ENCODE assay signal across 22 mouse cellular contexts in genomic region chr16:57133611-57134010, GRCm38 (mm10). TPM values are rescaled to one million over a fixed set of nuclear protein-coding genes. Genes with fewer than 3 reads are reported as not detected.
A peak's percentile ranks its signal among the peaks of the same experiment; 100 is the strongest.
DNase-seq lines count a peak whose midpoint lies in the region; ATAC-seq and TF ChIP-seq lines count a peak whose summit lies in the region.
"Had no signal": no experiment of that assay in that cellular context is flagged by ENCODE, and none has a peak within 500 bp of the region (broad histone marks: within the 10 kb centered on the region; RNA-seq: fewer than 3 reads in every experiment).

No protein-coding gene starts in this region.

- TF ChIP-seq RAD21 in CH12.LX (IDR thresholded peaks at IDR 0.05; ENCODE audit: low read depth, low read length) = no peak

- peaks cover 66% of the 10 kb centered on the region for H3K79me2 ChIP-seq in CH12.LX (replicated peaks; ENCODE audit: control insufficient read depth, extremely low read depth, insufficient read depth, poor library complexity, severe bottlenecking)

- TF ChIP-seq POLR2A in CH12.LX (IDR thresholded peaks at IDR 0.05; ENCODE audit: low read depth, low read length) = no peak

- no peaks in the 10 kb centered on the region for H3K9me3 ChIP-seq in CH12.LX (replicated peaks; ENCODE audit: low read length)
- H3K9me3 ChIP-seq: G1E had no signal

- no peak for TF ChIP-seq EP300 in CH12.LX (IDR thresholded peaks at IDR 0.05; ENCODE audit: low read length)

- H3K4me2 ChIP-seq in CH12.LX (ENCODE audit: insufficient read depth, low read depth, poor library complexity, severe bottlenecking) = no peak overlapping the region

- no peak for DNase-seq in frontal cortex, postnatal 36 days (ENCODE audit: low spot score in 2 of 2)
- no peak for DNase-seq in CH12.LX (ENCODE audit: extremely low read depth)
- peak; percentile 25 for DNase-seq in brain, adult 2 months (ENCODE audit: low read depth, low spot score)
- DNase-seq in liver = no peak
- no peak for DNase-seq in thymus, adult 18-20 months
- DNase-seq: adrenal gland, adult 2 months; adrenal gland, adult 8-10 months; adrenal gland, postnatal 10 days; adrenal gland, postnatal 14 days; adrenal gland, postnatal 25 days; adrenal gland, postnatal 36 days; B cell, adult 2 months; cerebellum, adult 11 months; cerebellum, adult 11-12 months; cerebellum, adult 18-20 months; cerebellum, adult 2 months; cerebellum, adult 8-10 months had no signal

- ATAC-seq in frontal cortex, adult (ENCODE audit: low TSS enrichment) = peak; percentile 93
- ATAC-seq: activated CD4-positive, CD25-positive, alpha-beta regulatory T cell, adult 4 months; CD4-positive, CD25-positive, alpha-beta regulatory T cell, adult 4 months; Patski had no signal

- no peak overlapping the region for H3K4me3 ChIP-seq in CH12.LX (replicated peaks in 1 of 3; ENCODE audit: low read depth in 2 of 3, low read length in 2 of 3, poor library complexity in 1 of 3)

- peaks cover 12 to 36% of the 10 kb centered on the region in 2 experiments; a peak in 3 of 4 replicates for H3K4me1 ChIP-seq in CH12.LX (ENCODE audit: control insufficient read depth in 1 of 2, insufficient read depth in 2 of 2)

- dilution Hi-C loops in CH12.LX (cut with MboI; ENCODE audit: extremely low pct_ligation_motif_present, extremely low pct_unique_long_range_greater_than_20kb, low sequenced_read_pairs) = no loop called here

- H3K36me3 ChIP-seq in CH12.LX (replicated peaks in 1 of 2; ENCODE audit: control insufficient read depth in 1 of 2, insufficient read depth in 1 of 2, low read length in 1 of 2) = peaks cover 29 to 82% of the 10 kb centered on the region in 2 experiments

- TF ChIP-seq CTCF in CH12.LX (conservative IDR thresholded peaks at IDR 0.05 in 1 of 2, IDR thresholded peaks at IDR 0.05 in 1 of 2; ENCODE audit: low read depth in 2 of 2, low read length in 2 of 2) = no peak

- H3K9ac ChIP-seq in CH12.LX (ENCODE audit: insufficient read depth, low read depth) = no peak overlapping the region

- H3K27me3 ChIP-seq in CH12.LX (replicated peaks) = no peaks in the 10 kb centered on the region
- H3K27me3 ChIP-seq: Patski had no signal

- H3K27ac ChIP-seq in CH12.LX (ENCODE audit: insufficient read depth, low read depth) = no peak overlapping the region

- in situ Hi-C loops in CH12.LX (cut with MboI; ENCODE audit: low pct_ligation_motif_present, low pct_unique_long_range_greater_than_20kb, low sequenced_read_pairs) = no loop called here

TF ChIP-seq in CH12.LX, 34 proteins besides CTCF, POLR2A, EP300 and RAD21:
- TF ChIP-seq POLR2AphosphoS2 (IDR thresholded peaks at IDR 0.05; ENCODE audit: low read depth, low read length) (0 out of 2 replicates have a peak, but pooled peaks have one; percentile 34), USF2 (conservative IDR thresholded peaks at IDR 0.05; ENCODE audit: low read depth, low read length) (no peak)

RNA-seq across cellular contexts. Expression of gene Tomm70a, which starts 12.1 kb away (rescaled TPM):
- total RNA-seq in CH12.LX (2012; rRNA removed) (112 and 127 TPM in 2 replicates), CH12.LX (2014; rRNA removed) (194 and 216 TPM in 2 replicates)
- polyA plus RNA-seq in CH12.LX (2012; ENCODE audit: insufficient read length, low read depth) = 129 TPM in 2 replicates

RNA-seq across cellular contexts. Expression of gene Nit2, which starts 33.5 kb away (rescaled TPM):
- total RNA-seq in CH12.LX (2012; rRNA removed) = 59.4 and 60.1 TPM in 2 replicates
- total RNA-seq in CH12.LX (2014; rRNA removed) = 90.9 and 93.3 TPM in 2 replicates
- polyA plus RNA-seq in CH12.LX (2012; ENCODE audit: insufficient read length, low read depth) = 71.8 and 84.4 TPM in 2 replicates
